Mouse (Mus musculus): Measurements from ENCODE around the gene Gzf1. TPM values are rescaled to one million over a fixed set of nuclear protein-coding genes. Genes with fewer than 3 reads are reported as not detected.

Gzf1 gene
- polyA plus RNA-seq, 1 experiment = 12.7 TPM

DNA sequence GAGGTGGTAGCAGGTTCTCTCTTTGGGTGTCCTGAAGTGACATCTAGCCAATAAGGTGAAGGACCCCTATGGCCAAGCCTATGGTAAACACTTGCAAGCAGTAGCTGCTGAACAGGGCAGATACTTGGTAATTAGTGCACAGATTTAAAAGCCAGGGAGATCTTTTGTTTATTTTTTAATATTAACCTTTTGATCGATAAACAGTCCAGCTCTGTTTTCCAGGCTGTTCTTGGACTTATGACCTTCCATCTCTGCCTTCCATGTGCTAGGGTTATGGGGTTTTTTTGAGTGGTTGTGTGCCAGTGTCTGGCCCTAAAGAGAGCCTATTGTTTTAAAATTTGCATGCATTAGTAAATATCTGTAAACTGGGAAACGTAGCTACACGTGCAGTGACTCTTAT lies 9.5 kb downstream of the Gzf1 start:
- H3K4me3 ChIP-seq = no peak overlapping the region
- no peak overlapping the region for H3ac ChIP-seq (ENCODE audit: control insufficient read depth, insufficient read length)
- no peak for TF ChIP-seq REST (IDR thresholded peaks at IDR 0.05; ENCODE audit: insufficient read depth, insufficient read length)
- peaks cover 71% of the 10 kb centered on the region for H3K36me3 ChIP-seq (ENCODE audit: control insufficient read depth, insufficient read depth)
- H3K79me2 ChIP-seq (ENCODE audit: control insufficient read depth, insufficient read depth) = peaks cover 2% of the 10 kb centered on the region
- no peak overlapping the region for H3K4me2 ChIP-seq (ENCODE audit: low read depth)
- H3K27me3 ChIP-seq (ENCODE audit: control insufficient read depth, insufficient read depth, insufficient read length) = no peaks in the 10 kb centered on the region

DNA sequence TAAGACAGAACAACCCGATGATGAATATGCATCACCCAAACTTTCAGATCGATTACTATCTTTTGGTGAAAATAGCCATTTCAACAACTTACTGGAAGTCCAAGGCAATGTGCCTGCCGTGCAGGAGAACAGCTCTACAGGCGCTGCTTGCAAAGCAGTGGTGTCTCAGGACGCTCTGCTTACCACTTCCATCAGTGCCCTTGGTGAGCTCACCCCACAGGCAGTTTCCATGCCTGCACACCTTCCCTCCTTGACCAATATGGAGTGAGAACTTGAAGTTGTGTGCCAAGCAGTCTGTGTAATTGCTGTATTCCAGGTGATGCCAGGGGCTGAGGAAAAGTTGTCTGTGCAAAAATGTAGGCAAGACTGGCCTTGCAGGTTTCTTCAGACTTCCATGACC lies 10.0 kb downstream of the Gzf1 start:
- Histone ChIP-seq H3K79me2 (ENCODE audit: control insufficient read depth, insufficient read depth) (no peaks in the 10 kb centered on the region), H3K4me2 (ENCODE audit: low read depth) (no peak overlapping the region), H3K27me3 (ENCODE audit: control insufficient read depth, insufficient read depth, insufficient read length) (no peaks in the 10 kb centered on the region), H3ac (ENCODE audit: control insufficient read depth, insufficient read length) (no peak overlapping the region), H3K36me3 (ENCODE audit: control insufficient read depth, insufficient read depth) (peaks cover 72% of the 10 kb centered on the region), H3K4me3 (no peak overlapping the region)
- TF ChIP-seq POLR2A (IDR thresholded peaks at IDR 0.05; ENCODE audit: insufficient read length, low read depth) = no peak
- peak; percentile 72 for TF ChIP-seq POLR2AphosphoS2 (IDR thresholded peaks at IDR 0.05; ENCODE audit: insufficient read length, low read depth)

DNA sequence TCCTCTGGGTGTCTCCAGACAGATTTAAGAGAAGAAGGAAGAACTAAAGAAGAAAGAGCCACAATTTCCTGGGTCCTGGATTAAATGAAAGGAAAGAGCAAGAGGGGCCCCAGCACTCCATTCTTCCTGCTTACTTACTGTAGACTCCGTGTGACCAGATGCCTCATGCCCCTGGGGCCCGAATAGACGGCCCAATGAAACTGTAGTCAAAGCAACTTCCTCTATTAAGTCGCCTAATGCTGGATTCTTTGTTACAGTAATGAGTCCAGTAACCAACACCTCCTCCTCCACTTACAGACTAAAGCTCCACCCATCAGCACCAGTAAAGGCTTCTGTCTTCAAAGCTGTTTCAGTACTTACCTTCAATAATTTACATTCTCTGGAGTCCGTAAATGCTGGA lies 17.7 kb downstream of the Gzf1 start:
- H3K4me3 ChIP-seq = no peak overlapping the region
- no peaks in the 10 kb centered on the region for H3K27me3 ChIP-seq (ENCODE audit: control insufficient read depth, insufficient read depth, insufficient read length)
- TF ChIP-seq SRF (IDR thresholded peaks at IDR 0.05; ENCODE audit: control insufficient read depth, insufficient read length, low read depth) (no peak), TCF12 (IDR thresholded peaks at IDR 0.05; ENCODE audit: insufficient read depth, poor library complexity, severe bottlenecking) (no peak), MAX (IDR thresholded peaks at IDR 0.05; ENCODE audit: low read depth) (no peak), POLR2AphosphoS2 (IDR thresholded peaks at IDR 0.05; ENCODE audit: insufficient read length, low read depth) (no peak), POLR2A (IDR thresholded peaks at IDR 0.05; ENCODE audit: insufficient read length, low read depth) (no peak), MYOD1 (IDR thresholded peaks at IDR 0.05; ENCODE audit: control insufficient read depth in 1 of 3, insufficient read length in 2 of 3, low read depth in 2 of 3) (no peak)
- peaks cover 75% of the 10 kb centered on the region for H3K36me3 ChIP-seq (ENCODE audit: control insufficient read depth, insufficient read depth)
- no peak overlapping the region for H3K4me2 ChIP-seq (ENCODE audit: low read depth)
- H3ac ChIP-seq (ENCODE audit: control insufficient read depth, insufficient read length) = no peak overlapping the region
- no peaks in the 10 kb centered on the region for H3K79me2 ChIP-seq (ENCODE audit: control insufficient read depth, insufficient read depth)

DNA sequence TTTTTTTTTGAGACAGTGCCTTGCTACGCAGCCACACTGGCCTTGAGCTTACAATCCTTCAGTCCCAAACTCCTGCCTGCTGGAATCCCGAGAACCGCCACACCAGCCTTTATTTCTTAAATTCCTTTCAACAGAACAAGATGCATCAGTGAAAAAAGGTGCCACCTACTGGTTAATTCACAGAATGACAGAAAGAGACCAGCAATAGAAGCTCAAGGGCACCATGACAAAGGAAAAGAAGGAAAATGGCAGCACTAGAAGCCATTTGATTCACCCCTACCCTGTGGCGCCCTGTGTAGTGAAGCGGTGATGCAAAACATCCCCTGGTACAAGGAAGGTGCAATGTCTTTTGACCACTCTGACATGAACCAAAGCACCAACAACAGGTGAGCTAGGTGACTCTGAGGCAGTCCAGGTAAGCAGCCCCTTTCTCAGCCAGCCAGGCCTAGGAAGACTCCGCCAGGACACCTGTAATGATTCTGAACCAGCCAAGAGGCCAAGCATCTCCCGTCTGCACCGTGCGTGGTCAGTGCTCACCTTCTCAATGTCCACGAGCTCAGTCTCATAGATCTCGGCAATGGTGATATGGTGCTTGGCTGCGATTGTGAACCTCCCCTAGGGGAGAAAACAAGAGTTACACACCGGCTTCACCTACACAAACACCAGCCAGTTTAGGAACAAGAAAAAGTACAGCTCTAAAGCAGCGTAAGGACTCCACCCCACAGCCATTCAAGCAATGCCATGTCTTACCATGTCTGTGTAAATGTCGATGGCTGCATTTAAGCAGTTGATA lies 25.8 kb downstream of the Gzf1 start:
- Histone ChIP-seq H3K27me3 (ENCODE audit: control insufficient read depth, insufficient read depth, insufficient read length) (no peaks in the 10 kb centered on the region), H3K4me3 (no peak overlapping the region), H3K79me2 (ENCODE audit: control insufficient read depth, insufficient read depth) (no peaks in the 10 kb centered on the region), H3ac (ENCODE audit: control insufficient read depth, insufficient read length) (no peak overlapping the region), H3K36me3 (ENCODE audit: control insufficient read depth, insufficient read depth) (peaks cover 32% of the 10 kb centered on the region), H3K4me2 (ENCODE audit: low read depth) (no peak overlapping the region)
- TF ChIP-seq REST (IDR thresholded peaks at IDR 0.05; ENCODE audit: insufficient read depth, insufficient read length) (no peak), TCF3 (IDR thresholded peaks at IDR 0.05; ENCODE audit: insufficient read length, low read depth) (no peak), USF1 (IDR thresholded peaks at IDR 0.05; ENCODE audit: low read depth) (no peak), TCF12 (IDR thresholded peaks at IDR 0.05; ENCODE audit: insufficient read depth, poor library complexity, severe bottlenecking) (no peak), MAX (IDR thresholded peaks at IDR 0.05; ENCODE audit: low read depth) (no peak), POLR2AphosphoS2 (IDR thresholded peaks at IDR 0.05; ENCODE audit: insufficient read length, low read depth) (peak; percentile 6), POLR2A (IDR thresholded peaks at IDR 0.05; ENCODE audit: insufficient read length, low read depth) (no peak), CEBPB (IDR thresholded peaks at IDR 0.05; ENCODE audit: insufficient read depth, poor library complexity, severe bottlenecking) (no peak), MYOG (IDR thresholded peaks at IDR 0.05; ENCODE audit: control insufficient read depth in 1 of 3, insufficient read depth in 1 of 3, insufficient read length in 2 of 3, low read depth in 2 of 3) (no peak)

DNA sequence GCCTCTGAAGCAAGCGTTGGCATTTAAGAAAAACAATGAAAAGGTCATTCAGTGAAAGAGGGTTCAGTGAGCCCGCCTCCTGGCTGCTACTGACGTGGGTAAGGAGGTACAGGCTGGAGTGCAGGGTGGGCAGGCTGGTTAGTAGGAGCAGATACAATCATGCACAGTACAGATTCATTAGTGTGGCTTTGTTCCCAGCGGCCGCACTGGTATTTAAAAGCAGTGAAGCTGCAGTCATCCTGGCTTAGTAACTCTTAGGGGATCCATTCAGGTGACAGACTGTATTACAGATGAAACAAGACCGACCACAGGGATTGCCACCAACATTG lies 26.3 kb downstream of the Gzf1 start:
- no peaks in the 10 kb centered on the region for H3K79me2 ChIP-seq (ENCODE audit: control insufficient read depth, insufficient read depth)
- H3K36me3 ChIP-seq (ENCODE audit: control insufficient read depth, insufficient read depth) = peaks cover 30% of the 10 kb centered on the region
- H3K4me2 ChIP-seq (ENCODE audit: low read depth) = no peak overlapping the region
- H3ac ChIP-seq (ENCODE audit: control insufficient read depth, insufficient read length) = no peak overlapping the region
- no peaks in the 10 kb centered on the region for H3K27me3 ChIP-seq (ENCODE audit: control insufficient read depth, insufficient read depth, insufficient read length)
- TF ChIP-seq POLR2AphosphoS2 (IDR thresholded peaks at IDR 0.05; ENCODE audit: insufficient read length, low read depth) (no peak), USF1 (IDR thresholded peaks at IDR 0.05; ENCODE audit: low read depth) (no peak), TCF3 (IDR thresholded peaks at IDR 0.05; ENCODE audit: insufficient read length, low read depth) (no peak), MYOD1 (IDR thresholded peaks at IDR 0.05; ENCODE audit: control insufficient read depth in 1 of 3, insufficient read length in 2 of 3, low read depth in 2 of 3) (no peak), TCF12 (IDR thresholded peaks at IDR 0.05; ENCODE audit: insufficient read depth, poor library complexity, severe bottlenecking) (no peak), REST (IDR thresholded peaks at IDR 0.05; ENCODE audit: insufficient read depth, insufficient read length) (no peak), CEBPB (IDR thresholded peaks at IDR 0.05; ENCODE audit: insufficient read depth, poor library complexity, severe bottlenecking) (no peak), POLR2A (IDR thresholded peaks at IDR 0.05; ENCODE audit: insufficient read length, low read depth) (no peak), MAX (IDR thresholded peaks at IDR 0.05; ENCODE audit: low read depth) (no peak), E2F4 (IDR thresholded peaks at IDR 0.05; ENCODE audit: insufficient read depth) (no peak), MYOG (IDR thresholded peaks at IDR 0.05; ENCODE audit: control insufficient read depth in 1 of 3, insufficient read depth in 1 of 3, insufficient read length in 2 of 3, low read depth in 2 of 3) (no peak), SRF (IDR thresholded peaks at IDR 0.05; ENCODE audit: control insufficient read depth, insufficient read length, low read depth) (no peak)
- H3K4me3 ChIP-seq = no peak overlapping the region
